Mouse (Mus musculus) bone marrow, adult 2 months (tissue): Measurements from ENCODE around the gene Rad51c. TPM values are rescaled to one million over a fixed set of nuclear protein-coding genes. Genes with fewer than 3 reads are reported as not detected.
"Not testable (repeated sequence)": the region's sequence is repeated elsewhere in the genome, so short reads cannot be mapped to it uniquely, and the experiment has no call there.

Experiments used
- H3K27ac ChIP-seq: fragments of 200-500 bp; 2 replicates; pipeline ENCODE4 v1.5.1; 2012; ENCODE audit warnings: low read depth, mild to moderate bottlenecking, control low read depth, inconsistent platforms, low read length; ENCODE audit not compliant: control insufficient read depth, poor library complexity, insufficient read depth
- H3K4me1 ChIP-seq: fragments of 200-500 bp; 2 replicates; pipeline ENCODE4 v1.6.1; 2011; ENCODE audit warnings: low read length; ENCODE audit not compliant: control insufficient read depth, insufficient read depth
- H3K4me3 ChIP-seq: fragments of 200-500 bp; replicated peaks from 2 replicates; pipeline ENCODE3; 2011; ENCODE audit warnings: mild to moderate bottlenecking, low read depth, low read length, control low read depth; ENCODE audit not compliant: control insufficient read depth
- CTCF ChIP-seq: fragments of 200-500 bp; IDR thresholded peaks from 2 replicates; pipeline ENCODE4 v1.5.1; 2011; ENCODE audit warnings: low read length, control low read depth; ENCODE audit not compliant: control insufficient read depth, insufficient read depth
- POLR2A ChIP-seq: fragments of 200-500 bp; IDR thresholded peaks from 2 replicates; pipeline ENCODE4 v1.6.1; 2011; ENCODE audit warnings: low read depth, mild to moderate bottlenecking, control low read depth, low read length, borderline replicate concordance; ENCODE audit not compliant: control insufficient read depth
- WGBS: fragments of 180-500 bp; shearing (Covaris S2); methylation state at CpG from one replicate; pipeline ENCODE4 v1.1.7; 2018; 5-methylcytosine and 5-hydroxymethylcytosine counted together
- polyA plus RNA-seq: library from polyadenylated mRNA; stranded (reverse); fragments of >200 nt; gene quantifications from 2 replicates; pipeline ENCODE4 v1.2.4, GENCODE M21; 2011; ENCODE audit warnings: low replicate concordance; ENCODE audit not compliant: missing spikeins, insufficient read depth, insufficient read length

Rad51c gene
- polyA plus RNA-seq, 1 experiment = 11.6 TPM

GRCm38 (mm10) chr11:87447429-87447828, 42.7 kb upstream of the Rad51c start:
- TF ChIP-seq CTCF = no peak
- no peak for TF ChIP-seq POLR2A
- no peak overlapping the region for H3K4me3 ChIP-seq
- H3K27ac ChIP-seq = no peak overlapping the region
- no peaks in the 10 kb centered on the region; the same call in 1 of the 2 replicates for H3K4me1 ChIP-seq

- H3K27ac ChIP-seq = no peak overlapping the region
- H3K4me1 ChIP-seq = no peaks in the 10 kb centered on the region; the same call in 1 of the 2 replicates
- WGBS = 83% methylated on average over 3 of the region's 3 CpGs
- H3K4me3 ChIP-seq = no peak overlapping the region
- TF ChIP-seq CTCF = no peak
- TF ChIP-seq POLR2A = no peak
Measured at GRCm38 (mm10) chr11:87446159-87446558, 41.4 kb upstream of the Rad51c start.

GRCm38 (mm10) chr11:87445593-87445992, 40.8 kb upstream of the Rad51c start:
- 65% methylated on average over 4 of the region's 4 CpGs for WGBS
- not testable (repeated sequence) for H3K4me3 ChIP-seq, H3K4me1 ChIP-seq, H3K27ac ChIP-seq

GRCm38 (mm10) chr11:87444735-87445428, 40.1 kb upstream of the Rad51c start:
- H3K4me3 ChIP-seq = no peak overlapping the region
- H3K27ac ChIP-seq = no peak overlapping the region
- 32% methylated on average over 16 of the region's 16 CpGs for WGBS
- H3K4me1 ChIP-seq = no peaks in the 10 kb centered on the region; the same call in 1 of the 2 replicates
- no peak for TF ChIP-seq POLR2A
- TF ChIP-seq CTCF = no peak

- H3K4me1 ChIP-seq, H3K27ac ChIP-seq, H3K4me3 ChIP-seq: not testable (repeated sequence)
- 66% methylated on average over 10 of the region's 10 CpGs for WGBS
Measured at GRCm38 (mm10) chr11:87444056-87444455, 39.3 kb upstream of the Rad51c start.

GRCm38 (mm10) chr11:87443373-87443883, 38.7 kb upstream of the Rad51c start:
- Histone ChIP-seq H3K4me3 (no peak overlapping the region), H3K27ac (no peak overlapping the region), H3K4me1 (no peaks in the 10 kb centered on the region; the same call in 1 of the 2 replicates)
- WGBS = 1% methylated on average over 5 of the region's 5 CpGs
- TF ChIP-seq POLR2A (no peak), CTCF (no peak)

- H3K4me3 ChIP-seq, H3K4me1 ChIP-seq: not testable (repeated sequence)
- H3K27ac ChIP-seq = peak overlapping the region; percentile 18; the same call in 1 of the 2 replicates
- under 1% methylated on average over 33 of the region's 62 CpGs for WGBS
Measured at GRCm38 (mm10) chr11:87442643-87443372, 38.1 kb upstream of the Rad51c start.

- 85% methylated on average over 10 of the region's 10 CpGs for WGBS
- H3K4me1 ChIP-seq = no peaks in the 10 kb centered on the region; the same call in none of the 2 replicates
- no peak overlapping the region for H3K27ac ChIP-seq
Measured at GRCm38 (mm10) chr11:87439796-87440420, 35.2 kb upstream of the Rad51c start.

More at GRCm38 (mm10) chr11:87439796-87440420, 35.2 kb upstream of the Rad51c start:
- TF ChIP-seq POLR2A (no peak), CTCF (no peak)
- H3K4me3 ChIP-seq = no peak overlapping the region
